Mouse (Mus musculus) C2C12 (cell line): ENCODE results near the gene Atp5d.

Experiments
- CTCF ChIP-seq: IDR thresholded peaks from one replicate; pipeline ENCODE4 v1.5.1; 2011; ENCODE audit not compliant: control insufficient read depth, insufficient read depth, insufficient read length
- FOSL1 ChIP-seq: IDR thresholded peaks from one replicate; pipeline ENCODE4 v1.8.0; 2011; ENCODE audit warnings: mild to moderate bottlenecking, low read length; ENCODE audit not compliant: poor library complexity, insufficient read depth, severe bottlenecking
- MAX ChIP-seq: IDR thresholded peaks from one replicate; pipeline ENCODE4 v1.6.1; 2011; ENCODE audit warnings: mild to moderate bottlenecking, control low read depth
- MYOD1 ChIP-seq: IDR thresholded peaks from one replicate; pipeline ENCODE4 v1.6.1; 2011; ENCODE audit warnings: low read depth; ENCODE audit not compliant: control insufficient read depth, insufficient read length
- MYOG ChIP-seq: IDR thresholded peaks from one replicate; pipeline ENCODE4 v1.6.1; 2011; ENCODE audit not compliant: control insufficient read depth, insufficient read length; ENCODE audit errors: extremely low read depth
- USF1 ChIP-seq: IDR thresholded peaks from one replicate; pipeline ENCODE4 v1.6.1; 2011; ENCODE audit warnings: low read depth, mild to moderate bottlenecking, control low read depth, moderate library complexity

- no peak for TF ChIP-seq CTCF
- no peak for TF ChIP-seq MAX
- TF ChIP-seq USF1 = no peak
- no peak for TF ChIP-seq FOSL1
- no peak for TF ChIP-seq MYOG
- no peak for TF ChIP-seq MYOD1
These were observed 30.6 kb downstream of the Atp5d start for GRCm38 (mm10) chr10:80169070-80169469.
